In the genomic region with DNA sequence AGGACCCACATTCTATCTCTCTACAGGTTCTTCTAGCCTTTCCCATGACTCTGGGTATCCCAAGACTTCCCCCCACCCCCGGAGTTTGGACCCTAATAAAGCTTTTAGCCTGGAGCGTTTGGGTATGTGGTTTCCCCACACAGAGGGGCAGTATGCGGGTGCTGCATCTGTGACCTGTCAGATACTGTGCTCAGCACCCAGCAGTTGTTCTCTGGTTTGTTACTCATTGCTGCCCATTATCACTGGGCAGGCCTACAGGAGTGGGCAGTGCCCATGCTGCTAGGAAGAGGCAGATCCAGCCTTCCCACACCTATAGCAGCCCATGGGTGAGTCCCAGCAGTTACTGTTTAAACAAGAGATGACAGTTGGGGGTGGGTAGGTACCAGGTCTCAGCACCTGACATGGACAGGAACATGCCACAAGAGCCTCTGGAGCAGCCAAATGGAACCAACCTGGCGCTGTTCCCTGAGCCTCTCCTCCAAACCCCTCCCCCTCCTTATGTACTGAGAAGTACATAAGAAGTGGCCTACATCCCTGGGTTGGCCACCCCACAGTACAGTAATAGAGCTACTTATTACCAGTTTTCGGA, we compare ENCODE assay signal across 8 mouse cellular contexts. TPM values are rescaled to one million over a fixed set of nuclear protein-coding genes. Genes with fewer than 3 reads are reported as not detected.
A peak's percentile ranks its signal among the peaks of the same experiment; 100 is the strongest.
DNase-seq lines count a peak whose midpoint lies in the region; ATAC-seq and TF ChIP-seq lines count a peak whose summit lies in the region.

No protein-coding gene starts in this region.

- intact Hi-C loops in gastrocnemius, postnatal 14 days (cut with DNase I; ENCODE audit: low total_unique reads), result loop anchor here (5.0 to 10.0 kb wide), 3 partner anchors 60 to 250 kb away; no protein-coding TSS in a partner anchor

- H3K9ac ChIP-seq in lung, embryonic 14.5 days, result no peak overlapping the region

- H3K36me3 ChIP-seq in lung, embryonic 14.5 days (ENCODE audit: insufficient read depth), result peaks cover 43% of the 10 kb centered on the region
- H3K36me3 ChIP-seq in small intestine, adult 2 months (ENCODE audit: control insufficient read depth, insufficient read depth, low read length), result peaks cover 11% of the 10 kb centered on the region

- H3K4me1 ChIP-seq in lung, embryonic 14.5 days (ENCODE audit: insufficient read depth), result peaks cover 24% of the 10 kb centered on the region
- peaks cover 6% of the 10 kb centered on the region; the same call in 1 of the 2 replicates for H3K4me1 ChIP-seq in lung, adult 2 months (ENCODE audit: control insufficient read depth, insufficient read depth, low read length)
- peaks cover 21% of the 10 kb centered on the region for H3K4me1 ChIP-seq in small intestine, adult 2 months (ENCODE audit: control insufficient read depth, insufficient read depth, insufficient read length, low read length)

- 85% methylated on average over 5 of the region's 5 CpGs for WGBS in lung, embryonic 14.5 days
- 73% methylated on average over 5 of the region's 5 CpGs for WGBS in lung, adult 2 months
- 77% methylated on average over 5 of the region's 5 CpGs for WGBS in small intestine, adult 2 months

- ATAC-seq in lung, embryonic 14.5 days (ENCODE audit: insufficient read depth), result no peak

- H3K4me3 ChIP-seq in lung, embryonic 14.5 days (ENCODE audit: low read depth, low read length), result peak overlapping the region; percentile 64
- no peak overlapping the region for H3K4me3 ChIP-seq in lung, adult 2 months (replicated peaks; ENCODE audit: extremely low read depth, low read depth, low read length)
- H3K4me3 ChIP-seq in small intestine, adult 2 months (ENCODE audit: low read depth, low read length), result no peak overlapping the region

- no peak for TF ChIP-seq CTCF in lung, embryonic 14.5 days (IDR thresholded peaks at IDR 0.05; ENCODE audit: low read depth)
- no peak for TF ChIP-seq CTCF in lung, adult 2 months (IDR thresholded peaks at IDR 0.05; ENCODE audit: insufficient read depth, low read length)
- no peak for TF ChIP-seq CTCF in small intestine, adult 2 months (IDR thresholded peaks at IDR 0.05; ENCODE audit: extremely low read depth, insufficient read length, insufficient replicate concordance, low read depth, low read length)

- H3K27me3 ChIP-seq in lung, embryonic 14.5 days (ENCODE audit: insufficient read depth, low read length), result no peaks in the 10 kb centered on the region
- H3K27me3 ChIP-seq in small intestine, adult 2 months (ENCODE audit: control insufficient read depth, insufficient read depth, low read length), result no peaks in the 10 kb centered on the region

- DNase-seq in cerebellum, adult 11 months, result peak; percentile 10
- DNase-seq in cerebellum, postnatal 36 days, result no peak
- no peak for DNase-seq in lung, embryonic 14.5 days
- DNase-seq in lung, adult 2 months, result no peak
- peak; percentile 89 to 97 for DNase-seq in kidney, postnatal 36 days
- no peak for DNase-seq in gastrocnemius, postnatal 14 days
- no peak for DNase-seq in spleen, adult 18-20 months

- H3K4me2 ChIP-seq in lung, embryonic 14.5 days, result peak overlapping the region; percentile 82

- no peak for TF ChIP-seq POLR2A in lung, adult 2 months (IDR thresholded peaks at IDR 0.05; ENCODE audit: borderline replicate concordance, extremely low read depth, low read depth, low read length)
- no peak for TF ChIP-seq POLR2A in small intestine, adult 2 months (IDR thresholded peaks at IDR 0.05; ENCODE audit: low read depth, low read length)

- H3K9me3 ChIP-seq in lung, embryonic 14.5 days (ENCODE audit: low read depth, low read length), result no peaks in the 10 kb centered on the region

- H3K27ac ChIP-seq in lung, embryonic 14.5 days (ENCODE audit: low read depth), result peak overlapping the region; percentile 97; the same call in 1 of the 2 replicates
- 0 out of 2 replicates have a peak overlapping the region, but pooled peaks have one; percentile 5 for H3K27ac ChIP-seq in small intestine, adult 2 months (ENCODE audit: insufficient read depth, low read depth, low read length)

RNA-seq across cellular contexts. Expression of gene Smtn, which starts 3.6 kb away (rescaled TPM):
- 103 and 108 TPM in 2 replicates for polyA plus RNA-seq in lung, embryonic 14.5 days (2014; fragmentation: Nextera tagmentation; extraction: Ambion mirVana)
- 43.1 and 51.6 TPM in 2 replicates for polyA plus RNA-seq in lung, adult 2 months (2012; rRNA removed)
- 46.4 and 54.0 TPM in 2 replicates for polyA plus RNA-seq in small intestine, adult 2 months (2012; rRNA removed)
- 100 to 1,000 TPM in 1 of 2 experiments, 10 to 100 TPM in 1; 96.8 to 123 TPM for total RNA-seq in gastrocnemius, postnatal 14 days (2021)

RNA-seq across cellular contexts. Expression of gene Selenom, which starts 22.4 kb away (rescaled TPM):
- polyA plus RNA-seq in lung, embryonic 14.5 days (2014; fragmentation: Nextera tagmentation; extraction: Ambion mirVana), result 100 and 110 TPM in 2 replicates
- 111 and 138 TPM in 2 replicates for polyA plus RNA-seq in lung, adult 2 months (2012; rRNA removed)
- polyA plus RNA-seq in small intestine, adult 2 months (2012; rRNA removed), result 107 and 174 TPM in 2 replicates
- 10 to 100 TPM; 27.5 to 38.5 TPM for total RNA-seq in gastrocnemius, postnatal 14 days (2021)

RNA-seq across cellular contexts. Expression of gene Inpp5j, which starts 32.2 kb away (rescaled TPM):
- 1.2 and 1.5 TPM in 2 replicates for polyA plus RNA-seq in lung, embryonic 14.5 days (2014; fragmentation: Nextera tagmentation; extraction: Ambion mirVana)
- 2.3 and 2.7 TPM in 2 replicates for polyA plus RNA-seq in lung, adult 2 months (2012; rRNA removed)
- 12.9 and 22.5 TPM in 2 replicates for polyA plus RNA-seq in small intestine, adult 2 months (2012; rRNA removed)
- total RNA-seq in gastrocnemius, postnatal 14 days (2021), result 1 to 10 TPM; 1.9 to 2.9 TPM

RNA-seq across cellular contexts. Expression of gene Pla2g3, which starts 48.8 kb away (rescaled TPM):
- 0.46 and 0.47 TPM in 2 replicates for polyA plus RNA-seq in lung, embryonic 14.5 days (2014; fragmentation: Nextera tagmentation; extraction: Ambion mirVana)
- polyA plus RNA-seq in lung, adult 2 months (2012; rRNA removed), result 0.50 and 3.1 TPM in 2 replicates
- 0.18 and 0.48 TPM in 2 replicates for polyA plus RNA-seq in small intestine, adult 2 months (2012; rRNA removed)
- total RNA-seq in gastrocnemius, postnatal 14 days (2021), result under 1 TPM in 1 of 2 experiments, not detected in 1; 0.09 TPM

Comparison
In these comparisons a context has a peak if more than half of its experiments do, and no peak if none do; other contexts are left out.
1. DNase-seq: peak in cerebellum, adult 11 months (single experiment) and kidney, postnatal 36 days (2 of 2); none in cerebellum, postnatal 36 days (0 of 2), lung, embryonic 14.5 days (single experiment), lung, adult 2 months (single experiment), gastrocnemius, postnatal 14 days (single experiment) and spleen, adult 18-20 months (0 of 2).